Mouse (Mus musculus) monocyte, adult 2 months (primary cell): Measurements from ENCODE around the gene Six6.

Experiments
- DNase-seq, 2 experiments: peaks; one replicate each; pipeline ENCODE4 v3.0.0; 2022; ENCODE audit warnings: low spot score in 2 of 2, low read depth in 1 of 2

Gene Six6

DNA sequence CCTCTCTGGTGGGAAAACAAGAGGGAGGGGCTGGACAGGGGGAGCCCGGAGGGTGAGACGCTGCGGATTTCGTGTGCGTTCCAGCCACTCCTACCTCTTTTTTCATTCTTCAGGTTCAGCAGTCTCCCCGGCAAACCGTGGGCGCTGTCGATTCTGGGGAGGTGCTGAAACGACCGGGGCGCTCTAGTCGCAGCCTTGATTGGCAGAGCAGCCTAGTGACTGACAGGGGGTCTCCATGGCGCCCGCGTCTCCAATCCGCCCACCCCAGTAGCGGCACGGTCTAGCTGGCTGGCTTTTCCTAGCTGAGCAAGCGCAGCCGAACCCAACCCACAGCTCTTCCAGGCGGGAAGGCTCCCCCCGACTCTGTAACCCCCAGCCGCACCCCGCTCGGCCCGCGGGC is at the start of gene Six6:
Gene Six6, plus strand, starts transcription at position 277 of the 400 bp plus-strand sequence.
- DNase-seq, result no peak

DNA sequence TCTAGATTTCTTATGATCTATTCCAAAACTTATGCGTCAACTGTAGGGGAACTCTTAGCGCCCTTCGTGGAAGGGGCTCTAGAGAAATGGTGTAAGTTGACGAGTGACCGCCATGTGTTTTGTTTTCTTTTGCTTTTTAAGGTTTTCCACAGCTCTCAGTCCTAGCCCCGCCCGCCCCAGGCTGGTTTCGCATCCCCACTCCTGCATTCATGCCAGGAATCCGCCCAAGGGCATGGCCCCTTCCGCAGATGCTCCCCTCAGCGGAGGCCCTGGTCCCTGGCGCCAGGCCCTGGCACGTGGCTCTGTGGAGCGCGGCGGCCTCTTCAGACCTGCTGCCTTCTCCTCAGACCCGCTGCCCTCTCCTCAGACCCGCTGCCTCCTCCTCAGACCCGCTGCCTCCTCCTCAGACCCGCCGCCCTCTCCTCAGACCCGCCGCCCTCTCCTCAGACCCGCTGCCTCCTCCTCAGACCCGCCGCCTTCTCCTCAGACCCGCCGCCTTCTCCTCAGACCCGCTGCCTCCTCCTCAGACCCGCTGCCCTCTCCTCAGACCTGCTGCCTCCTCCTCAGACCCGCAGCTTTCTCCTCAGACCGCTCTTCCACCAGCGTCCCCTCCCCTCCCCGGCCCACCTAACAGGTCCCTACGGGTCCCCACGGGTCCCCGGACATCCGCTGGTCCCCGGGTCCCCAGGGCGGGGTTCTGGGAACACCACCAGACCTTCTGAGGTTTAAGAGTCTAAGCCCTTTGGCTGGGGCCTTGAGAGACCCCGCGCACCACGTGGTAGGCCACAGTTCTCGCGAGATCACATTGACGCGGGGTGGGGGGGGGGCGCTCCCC is 22.3 kb upstream of the Six6 start:
- no peak for DNase-seq

GRCm38 (mm10) chr12:72936751-72937150 is 2.9 kb upstream of the Six6 start:
- no peak for DNase-seq

DNA sequence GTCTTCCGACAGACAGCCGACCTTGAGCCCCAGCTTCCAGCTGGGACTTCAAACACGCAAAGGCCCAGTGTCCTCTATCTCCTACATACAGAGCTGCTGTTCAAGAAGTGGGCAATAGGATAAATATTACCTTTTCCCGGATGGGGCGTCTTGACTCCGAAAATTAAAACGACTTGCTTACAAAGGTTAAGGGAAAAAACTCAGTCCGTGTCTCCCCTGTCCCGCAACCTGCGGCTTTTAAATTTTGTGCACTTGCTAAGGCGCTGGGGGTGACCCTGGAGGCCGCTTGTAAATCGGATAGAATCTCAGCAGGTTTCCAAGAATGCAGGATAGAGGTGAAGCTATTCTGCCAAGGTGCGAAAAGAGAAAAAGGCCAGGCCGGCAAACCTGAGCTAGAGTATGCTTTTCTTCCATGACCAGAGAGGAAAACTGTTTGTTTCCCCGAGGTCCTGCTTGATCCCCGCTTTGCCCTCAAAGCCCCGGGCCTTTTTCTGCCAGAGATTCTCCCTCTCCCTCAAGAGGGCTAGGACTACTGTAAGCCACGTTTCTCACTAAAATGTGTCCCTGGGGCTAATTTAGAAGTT is 2.1 kb upstream of the Six6 start:
- no peak for DNase-seq

DNA sequence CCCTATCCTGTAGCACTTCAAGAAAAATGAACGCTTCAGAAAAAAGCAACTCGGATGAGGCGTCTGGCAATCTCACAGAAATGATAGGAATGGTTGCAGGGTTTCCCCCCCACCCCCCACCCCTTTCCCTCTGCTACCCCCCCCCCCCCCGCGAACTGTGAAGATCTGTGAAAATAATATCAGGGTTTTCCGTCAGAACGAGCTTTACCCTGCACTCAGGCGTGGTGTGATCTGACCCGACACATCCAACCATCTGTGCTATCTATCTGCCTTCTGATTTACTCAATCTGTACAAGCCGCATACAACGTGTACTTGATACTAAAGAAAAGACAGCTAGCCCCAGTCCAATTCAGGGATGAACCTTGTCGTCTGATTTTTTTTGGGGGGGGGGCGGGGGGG is 1.5 kb upstream of the Six6 start:
- DNase-seq, result no peak

DNA sequence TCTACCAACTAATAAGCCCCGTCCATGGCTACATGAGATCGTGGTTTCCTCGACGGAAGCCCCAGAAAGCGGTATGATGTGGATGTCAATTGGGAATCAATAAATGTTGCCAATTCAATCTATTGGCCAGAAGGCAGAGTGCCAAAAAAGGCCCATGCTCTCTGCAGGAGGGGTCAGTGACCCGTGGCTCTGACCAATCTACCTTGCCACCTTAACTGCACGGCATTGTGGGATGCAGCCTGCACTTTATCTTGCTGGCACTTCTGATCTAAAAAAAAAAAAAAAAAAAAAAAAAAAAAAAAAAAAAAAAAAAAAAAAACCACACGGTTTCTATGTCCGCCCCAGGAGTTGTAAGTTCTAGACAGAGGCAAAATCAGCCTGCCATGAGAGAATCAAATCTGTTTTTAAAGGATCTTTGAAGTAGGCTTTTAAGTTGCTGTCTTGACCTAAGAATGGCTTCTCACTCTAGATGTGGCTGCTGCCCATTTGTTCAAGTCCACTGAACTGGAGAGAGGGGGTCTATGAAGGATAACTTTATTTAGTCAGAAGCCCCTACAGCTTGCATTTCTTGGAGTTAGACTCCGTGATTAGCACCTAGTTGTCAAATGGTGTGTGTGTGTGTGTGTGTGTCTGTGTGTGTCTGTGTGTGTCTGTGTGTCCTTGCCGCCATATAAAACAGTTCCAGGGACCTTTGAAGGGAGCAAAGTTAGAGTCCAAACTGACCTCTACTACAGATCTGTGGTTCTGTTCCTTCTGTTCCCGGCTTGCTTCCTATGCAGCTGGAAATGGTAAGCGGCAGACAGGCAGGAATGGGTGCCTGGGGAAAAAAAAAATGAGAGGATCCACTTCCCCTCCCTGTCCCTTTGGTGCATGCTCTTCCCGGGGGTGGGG is 847 bp upstream of the Six6 start:
- DNase-seq, result no peak

- DNase-seq, result no peak
Observed at GRCm38 (mm10) chr12:72940071-72940821, 554 bp downstream of the Six6 start, which contains the start of gene 4930447C04Rik. 4930447C04Rik (minus strand) TSS chr12:72940774.

DNA sequence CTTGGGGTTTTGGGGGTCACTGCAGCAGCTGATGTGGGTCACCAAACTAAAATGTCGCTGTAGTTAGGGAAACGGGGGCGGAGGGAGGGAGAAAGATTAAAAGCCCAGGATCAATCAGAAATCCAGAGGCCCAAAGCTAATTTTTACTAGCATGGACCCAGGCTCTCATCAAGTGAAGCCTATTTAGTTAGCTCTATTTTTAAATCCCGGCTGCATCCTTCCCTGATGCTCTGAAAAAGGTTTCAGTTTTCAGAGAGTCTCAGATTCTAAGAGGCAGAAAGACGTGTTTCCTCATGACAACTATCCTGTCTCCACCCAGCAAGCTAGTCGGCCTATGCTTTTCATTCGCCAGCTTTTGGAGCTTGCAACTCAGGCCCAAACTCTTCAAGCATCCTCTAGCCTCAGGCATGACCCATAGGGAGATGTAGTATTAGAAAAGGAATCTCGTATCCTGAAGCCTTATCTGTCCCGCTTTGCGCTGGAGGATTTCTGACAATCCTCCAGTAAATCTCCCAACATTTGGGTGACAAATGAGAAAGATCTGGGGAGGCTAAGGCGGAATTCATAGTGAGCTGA is 1.2 kb downstream of the Six6 start:
- no peak for DNase-seq

DNA sequence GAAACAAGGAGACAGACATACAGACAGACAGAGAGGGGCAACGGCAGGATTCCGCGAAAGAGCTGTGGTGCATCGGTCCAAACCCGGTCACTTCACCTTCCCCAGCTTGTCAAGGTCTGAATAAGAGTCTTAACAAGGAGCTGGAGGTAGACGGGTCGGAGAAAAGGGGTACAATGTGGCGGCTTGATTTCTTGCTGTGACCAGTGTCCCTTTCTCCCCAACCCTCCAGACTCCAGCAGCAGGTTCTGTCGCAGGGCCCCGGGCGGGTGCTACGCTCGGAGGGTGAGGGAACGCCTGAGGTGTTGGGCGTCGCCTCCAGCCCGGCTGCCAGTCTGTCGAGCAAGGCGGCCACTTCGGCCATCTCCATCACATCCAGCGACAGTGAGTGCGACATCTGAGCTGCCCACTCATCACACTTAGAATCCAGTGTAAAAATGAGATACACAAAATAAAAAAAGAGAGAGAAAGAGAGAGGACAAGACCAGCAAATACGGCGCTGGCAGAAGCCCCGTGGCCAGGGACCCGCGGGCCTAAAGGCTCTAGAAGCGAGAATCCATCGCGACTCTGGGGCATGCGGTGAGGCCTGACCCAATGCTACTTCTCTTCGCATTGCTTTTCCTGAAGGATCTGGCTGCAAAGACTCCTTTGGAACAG is 1.8 kb downstream of the Six6 start:
- DNase-seq, result no peak

DNA sequence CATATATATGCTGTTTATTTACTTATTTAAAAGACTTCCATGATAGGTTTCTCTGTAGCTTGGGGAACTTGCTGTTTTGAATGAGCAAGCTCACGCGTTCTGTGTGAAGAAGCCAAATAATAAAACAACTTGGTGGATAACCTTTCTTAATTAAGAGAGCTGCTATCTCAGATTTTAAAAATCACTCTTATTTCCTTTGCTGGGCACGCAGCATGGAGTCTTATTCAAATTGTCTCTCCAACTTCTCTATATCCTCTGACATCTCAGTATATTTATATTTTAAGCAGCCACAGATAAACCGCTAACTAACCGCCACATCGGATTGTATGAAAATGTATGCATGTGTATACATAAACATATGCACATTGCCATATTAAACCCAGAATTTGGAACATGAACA is 2.5 kb downstream of the Six6 start:
- DNase-seq, result no peak

DNA sequence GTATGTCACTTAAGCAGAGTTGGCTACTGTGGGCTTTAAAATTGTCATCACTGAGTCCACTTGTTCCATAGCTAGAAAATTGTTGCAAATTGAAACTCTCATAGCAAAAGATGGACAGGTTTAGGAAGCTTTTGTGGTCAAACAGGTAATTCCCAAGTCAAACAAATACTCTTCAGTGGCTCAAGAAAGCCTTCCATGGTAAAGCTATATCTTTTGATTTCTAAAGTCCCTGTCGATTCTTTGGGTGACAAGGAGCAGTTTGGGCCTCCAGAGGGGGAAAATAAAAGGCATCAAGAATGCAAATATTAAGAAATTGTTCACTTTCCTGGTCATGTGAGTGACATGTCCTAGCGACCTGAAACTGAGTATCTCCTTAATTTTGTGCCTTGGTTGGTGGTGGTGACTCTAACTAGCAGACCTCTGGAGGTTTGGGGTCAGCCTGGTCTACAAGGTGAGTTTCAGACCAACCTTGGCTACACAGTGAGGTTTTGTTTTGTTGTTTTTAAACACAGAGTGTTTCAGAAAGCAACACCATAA is 4.0 kb downstream of the Six6 start:
- no peak for DNase-seq

- no peak for DNase-seq
Observed at GRCm38 (mm10) chr12:72944411-72945225, 4.9 kb downstream of the Six6 start.

GRCm38 (mm10) chr12:72945301-72946063 is 5.8 kb downstream of the Six6 start:
- no peak for DNase-seq

- no peak for DNase-seq
Observed at GRCm38 (mm10) chr12:72946064-72946395, 6.3 kb downstream of the Six6 start.

DNA sequence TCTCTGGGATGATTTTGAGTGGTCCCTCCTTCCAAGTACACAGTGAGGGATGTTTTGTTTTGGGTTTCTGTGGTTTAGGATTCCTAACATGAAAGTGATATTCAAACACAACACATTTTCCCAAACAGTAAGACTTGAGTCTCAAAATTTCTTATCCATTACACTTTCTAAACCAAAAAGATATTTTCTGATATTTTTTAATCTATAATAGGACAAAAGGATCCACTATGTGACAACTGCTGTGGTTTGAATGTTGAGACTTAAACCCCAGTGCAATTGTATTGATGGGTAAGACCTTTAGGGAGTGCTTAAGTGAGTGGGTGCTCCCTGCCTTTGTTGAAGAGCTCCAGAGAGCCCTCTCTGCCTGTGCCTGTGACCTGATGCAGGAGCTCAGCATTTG is 7.1 kb downstream of the Six6 start:
- DNase-seq, result no peak

DNA sequence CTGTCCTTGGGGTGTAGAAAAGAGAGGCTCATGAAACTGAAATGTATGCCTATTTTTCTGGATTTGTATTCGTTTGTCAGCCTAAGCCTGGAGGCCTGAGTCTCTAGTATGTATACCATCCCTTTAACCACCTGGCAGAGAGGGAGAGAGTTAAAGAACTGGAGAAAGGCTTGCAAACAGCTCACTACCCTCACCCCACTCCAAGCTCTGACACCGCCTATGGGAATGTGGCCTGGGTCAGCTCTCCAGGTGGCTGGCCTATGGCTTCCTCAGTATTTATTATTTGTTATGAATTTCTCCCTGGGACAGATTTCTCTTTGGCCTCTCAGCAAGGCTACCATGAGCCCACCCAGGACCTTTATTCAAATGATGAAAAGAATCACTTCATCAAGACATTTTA is 7.6 kb downstream of the Six6 start:
- no peak for DNase-seq

DNA sequence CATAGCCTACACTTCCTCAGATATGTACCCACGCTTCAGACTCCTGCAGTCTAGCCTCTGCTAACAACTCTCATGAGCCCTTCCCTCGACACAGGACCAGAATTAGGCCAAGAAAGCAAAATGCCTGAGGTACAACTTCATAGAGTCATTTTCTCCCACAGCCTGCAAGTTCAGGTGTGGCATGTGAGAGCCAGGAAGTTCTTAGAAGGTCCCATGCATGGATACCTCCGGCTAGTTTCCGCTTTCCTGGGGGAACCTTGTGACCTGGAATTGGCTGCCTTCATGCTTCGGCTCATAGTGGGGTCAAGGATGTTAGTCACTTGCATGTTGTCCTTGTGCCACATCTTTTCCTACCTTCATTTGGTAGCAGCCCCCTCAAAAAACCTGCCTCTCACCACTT is 13.4 kb downstream of the Six6 start:
- DNase-seq, result no peak

DNA sequence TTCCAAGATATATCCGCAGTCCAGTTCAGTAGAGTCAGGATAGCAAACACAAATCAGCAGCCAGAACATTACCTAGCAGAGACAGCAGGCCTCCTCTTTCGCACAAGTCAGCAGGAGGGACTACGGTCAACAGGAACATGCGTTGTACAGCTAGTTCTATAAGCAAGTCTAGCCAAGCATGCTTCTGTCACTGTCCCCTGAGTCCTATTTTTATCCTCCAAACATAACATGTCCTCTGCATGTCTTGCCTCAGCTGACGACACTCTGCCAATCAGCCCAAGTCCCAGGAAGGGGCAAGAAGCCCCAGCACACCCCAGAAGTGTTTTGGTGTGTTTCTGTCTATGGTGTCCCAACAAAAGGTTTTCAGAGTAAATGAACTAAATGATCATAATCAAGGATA is 14.2 kb downstream of the Six6 start:
- no peak for DNase-seq
